Mouse (Mus musculus): ENCODE data around the gene Stoml1.

DNA sequence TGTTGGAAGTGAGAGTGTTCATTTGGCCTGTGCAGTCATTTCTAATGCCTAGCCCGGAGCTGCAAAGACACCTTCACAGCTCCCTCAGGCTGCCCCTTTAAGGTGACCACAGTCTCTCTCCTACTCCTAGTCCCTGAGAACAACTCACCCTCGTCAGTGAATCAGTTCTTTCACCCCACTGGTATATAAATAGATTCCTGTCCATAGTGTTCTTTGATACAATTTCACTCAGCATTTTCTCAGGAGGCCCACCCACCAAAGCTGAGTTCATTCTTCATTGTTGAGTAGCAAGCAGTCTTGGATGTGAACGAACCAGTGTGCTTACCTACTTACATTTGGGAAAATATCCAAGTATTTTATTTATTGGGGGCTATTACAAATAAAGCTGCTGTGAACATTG, 21.7 kb downstream of the Stoml1 start:
- TF ChIP-seq CTCF (IDR thresholded peaks at IDR 0.05; ENCODE audit: extremely low read depth, insufficient read length, insufficient replicate concordance, low read depth, low read length): no peak
- TF ChIP-seq POLR2A (IDR thresholded peaks at IDR 0.05; ENCODE audit: low read depth, low read length): no peak
